Mouse (Mus musculus) hindbrain, embryonic 16.5 days (tissue): ENCODE data around the gene Ppcs. TPM values are rescaled to one million over a fixed set of nuclear protein-coding genes. Genes with fewer than 3 reads are reported as not detected.

ENCODE experiments used
- ATAC-seq: fragments of 200-750 bp; cut with Nextera tagmentation; 2 replicates; pipeline ENCODE4 v1.8.0; 2017; ENCODE audit warnings: moderate TSS enrichment, moderate library complexity
- H3K27ac ChIP-seq: fragments of 300-500 bp; sonication (generic); 2 replicates; pipeline ENCODE4 v1.5.1; 2014; ENCODE audit warnings: low read depth, mild to moderate bottlenecking, control low read depth, low read length, moderate library complexity
- H3K27me3 ChIP-seq: fragments of 300-500 bp; sonication (generic); replicated peaks from 2 replicates; pipeline ENCODE4 v1.6.1; 2014; ENCODE audit warnings: low read length; ENCODE audit not compliant: control insufficient read depth, insufficient read depth
- H3K36me3 ChIP-seq: fragments of 300-500 bp; sonication (generic); 2 replicates; pipeline ENCODE4 v1.6.1; 2014; ENCODE audit warnings: mild to moderate bottlenecking, low read length, moderate library complexity, mixed read lengths; ENCODE audit not compliant: control insufficient read depth, insufficient read depth
- H3K4me1 ChIP-seq: fragments of 300-500 bp; sonication (generic); 2 replicates; pipeline ENCODE4 v1.6.1; 2014; ENCODE audit warnings: low read depth, low read length; ENCODE audit not compliant: control insufficient read depth, insufficient read depth
- H3K4me2 ChIP-seq: fragments of 300-500 bp; sonication (generic); 2 replicates; pipeline ENCODE4 v1.6.1; 2014; ENCODE audit warnings: mild to moderate bottlenecking, low read length, control low read depth, moderate library complexity
- H3K4me3 ChIP-seq: fragments of 300-500 bp; sonication (generic); 2 replicates; pipeline ENCODE4 v1.5.1; 2014; ENCODE audit warnings: mild to moderate bottlenecking, low read length, control low read depth, moderate library complexity
- H3K9ac ChIP-seq: fragments of 300-500 bp; sonication (generic); 2 replicates; pipeline ENCODE4 v1.6.1; 2014; ENCODE audit warnings: low read depth, mild to moderate bottlenecking, control low read depth, low read length, moderate library complexity
- H3K9me3 ChIP-seq: fragments of 300-500 bp; sonication (generic); 2 replicates; pipeline ENCODE4 v1.6.1; 2014; ENCODE audit warnings: mild to moderate bottlenecking, low read length, moderate library complexity; ENCODE audit not compliant: control insufficient read depth
- WGBS: fragments of 180-500 bp; shearing (Covaris S2); extraction: QIAGEN DNeasy Blood & Tissue Kit; methylation state at CpG from one replicate; pipeline ENCODE4 v1.1.7; 2014; 5-methylcytosine and 5-hydroxymethylcytosine counted together
- polyA plus RNA-seq: library from polyadenylated mRNA; unstranded; fragments of >200 nt; fragmentation: Nextera tagmentation; extraction: Ambion mirVana; gene quantifications from 2 replicates; pipeline ENCODE4 v1.2.1, GENCODE M21; 2015

Gene Ppcs
- polyA plus RNA-seq, 1 experiment from 2014 or later = 27.3 TPM

GRCm38 (mm10) chr4:119403431-119403830 is 18.8 kb downstream of the Ppcs start:
- peaks cover 11% of the 10 kb centered on the region for H3K9me3 ChIP-seq
- H3K36me3 ChIP-seq = peaks cover 15% of the 10 kb centered on the region
- H3K4me1 ChIP-seq = no peaks in the 10 kb centered on the region
- H3K27me3 ChIP-seq = no peaks in the 10 kb centered on the region
- H3K4me3 ChIP-seq = no peak overlapping the region
- 53% methylated on average over 2 of the region's 2 CpGs for WGBS
- ATAC-seq = no peak
- no peak overlapping the region for H3K4me2 ChIP-seq
- no peak overlapping the region for H3K9ac ChIP-seq
- H3K27ac ChIP-seq = no peak overlapping the region

GRCm38 (mm10) chr4:119400896-119401295 is 21.3 kb downstream of the Ppcs start:
- 61% methylated on average over 7 of the region's 7 CpGs for WGBS
- no peak for ATAC-seq
- Histone ChIP-seq H3K4me2 (no peak overlapping the region), H3K9ac (no peak overlapping the region), H3K9me3 (peaks cover 11% of the 10 kb centered on the region), H3K36me3 (peaks cover 15% of the 10 kb centered on the region), H3K4me1 (no peaks in the 10 kb centered on the region), H3K4me3 (no peak overlapping the region), H3K27me3 (no peaks in the 10 kb centered on the region), H3K27ac (no peak overlapping the region)

- Histone ChIP-seq H3K27me3 (no peaks in the 10 kb centered on the region), H3K9ac (no peak overlapping the region), H3K4me3 (no peak overlapping the region), H3K4me2 (no peak overlapping the region), H3K4me1 (no peaks in the 10 kb centered on the region), H3K36me3 (peaks cover 12% of the 10 kb centered on the region), H3K27ac (no peak overlapping the region), H3K9me3 (peaks cover 11% of the 10 kb centered on the region)
- WGBS = 81% methylated on average over 7 of the region's 7 CpGs
- no peak for ATAC-seq
These were observed 23.5 kb downstream of the Ppcs start for GRCm38 (mm10) chr4:119398751-119399150.

- WGBS = 90% methylated on average over 1 of the region's 1 CpGs
- Histone ChIP-seq H3K9ac (no peak overlapping the region), H3K27me3 (no peaks in the 10 kb centered on the region)
These were observed 31.9 kb downstream of the Ppcs start for GRCm38 (mm10) chr4:119390369-119390768.

GRCm38 (mm10) chr4:119389184-119389583 is 33.0 kb downstream of the Ppcs start:
- no peak overlapping the region for H3K4me2 ChIP-seq
- no peaks in the 10 kb centered on the region for H3K4me1 ChIP-seq
- H3K4me3 ChIP-seq = no peak overlapping the region
- H3K36me3 ChIP-seq = peaks cover 2% of the 10 kb centered on the region; the same call in 1 of the 2 replicates
- 36% methylated on average over 3 of the region's 3 CpGs for WGBS
- peaks cover 2% of the 10 kb centered on the region; the same call in 1 of the 2 replicates for H3K9me3 ChIP-seq
- no peak overlapping the region for H3K9ac ChIP-seq
- ATAC-seq = no peak
- no peak overlapping the region for H3K27ac ChIP-seq
- H3K27me3 ChIP-seq = no peaks in the 10 kb centered on the region

More at GRCm38 (mm10) chr4:119390369-119390768, 31.9 kb downstream of the Ppcs start:
- no peak overlapping the region for H3K4me3 ChIP-seq
- H3K4me2 ChIP-seq = no peak overlapping the region
- H3K36me3 ChIP-seq = peaks cover 2% of the 10 kb centered on the region; the same call in 1 of the 2 replicates
- no peak for ATAC-seq
- peaks cover 2% of the 10 kb centered on the region; the same call in 1 of the 2 replicates for H3K9me3 ChIP-seq
- H3K4me1 ChIP-seq = no peaks in the 10 kb centered on the region
- no peak overlapping the region for H3K27ac ChIP-seq

GRCm38 (mm10) chr4:119381471-119382190 is 40.6 kb downstream of the Ppcs start:
- Histone ChIP-seq H3K9me3 (no peaks in the 10 kb centered on the region), H3K4me1 (no peaks in the 10 kb centered on the region), H3K36me3 (no peaks in the 10 kb centered on the region), H3K4me2 (no peak overlapping the region), H3K27me3 (no peaks in the 10 kb centered on the region), H3K4me3 (no peak overlapping the region), H3K27ac (no peak overlapping the region), H3K9ac (no peak overlapping the region)
- 71% methylated on average over 7 of the region's 7 CpGs for WGBS
- no peak for ATAC-seq

GRCm38 (mm10) chr4:119369460-119369859 is 52.8 kb downstream of the Ppcs start:
- 90% methylated on average over 6 of the region's 6 CpGs for WGBS

More at GRCm38 (mm10) chr4:119369460-119369859, 52.8 kb downstream of the Ppcs start:
- Histone ChIP-seq H3K4me1 (no peaks in the 10 kb centered on the region), H3K4me3 (no peak overlapping the region), H3K27me3 (no peaks in the 10 kb centered on the region), H3K4me2 (no peak overlapping the region), H3K9me3 (no peaks in the 10 kb centered on the region), H3K27ac (no peak overlapping the region), H3K36me3 (no peaks in the 10 kb centered on the region), H3K9ac (no peak overlapping the region)
- ATAC-seq = no peak

Other genes with a start within 250 kb of the Ppcs start
- 2.9 and 5.6 TPM in 2 replicates for gene Zfp691, start 248.2 kb downstream of the Ppcs start, polyA plus RNA-seq
- gene Ermap, start 232.4 kb downstream of the Ppcs start, polyA plus RNA-seq = 0.33 and 0.70 TPM in 2 replicates
- gene Svbp, start 227.1 kb downstream of the Ppcs start, polyA plus RNA-seq = 197 and 201 TPM in 2 replicates
- 0.20 and 0.46 TPM in 2 replicates for gene Tmem269, start 204.2 kb downstream of the Ppcs start, polyA plus RNA-seq
- gene AU022252, start 189.7 kb downstream of the Ppcs start, polyA plus RNA-seq = 23.3 and 24.5 TPM in 2 replicates
- 8.3 and 11.3 TPM in 2 replicates for gene P3h1, start 189.5 kb downstream of the Ppcs start, polyA plus RNA-seq
- 0.81 and 1.1 TPM in 2 replicates for gene Cldn19, start 167.0 kb downstream of the Ppcs start, polyA plus RNA-seq
- gene Ybx1, start 127.8 kb downstream of the Ppcs start, polyA plus RNA-seq = 710 and 718 TPM in 2 replicates
- 42.4 and 43.4 TPM in 2 replicates for gene Ppih, start 101.9 kb downstream of the Ppcs start, polyA plus RNA-seq
- 18.8 and 20.0 TPM in 2 replicates for gene Ccdc30, start 6.9 kb downstream of the Ppcs start, polyA plus RNA-seq
- 0.63 and 0.89 TPM in 2 replicates for gene Zmynd12, start 394 bp upstream of the Ppcs start, polyA plus RNA-seq
- gene Rimkla, start 70.2 kb upstream of the Ppcs start, polyA plus RNA-seq = 28.2 and 30.3 TPM in 2 replicates
- gene Foxj3, start 114.6 kb upstream of the Ppcs start, polyA plus RNA-seq = 25.7 and 32.6 TPM in 2 replicates
- 9.3 and 11.4 TPM in 2 replicates for gene Frg2f1, start 117.1 kb upstream of the Ppcs start, polyA plus RNA-seq
- gene Guca2a, start 215.3 kb upstream of the Ppcs start, polyA plus RNA-seq = not detected in 2 replicates
- gene Guca2b, start 236.5 kb upstream of the Ppcs start, polyA plus RNA-seq = not detected in 2 replicates